Mouse (Mus musculus) limb, embryonic 11.5 days (tissue): ENCODE data around the gene D1Ertd622e. TPM values are rescaled to one million over a fixed set of nuclear protein-coding genes. Genes with fewer than 3 reads are reported as not detected.

Experiments used
- ATAC-seq: fragments of 200-750 bp; cut with Nextera tagmentation; 2 replicates; pipeline ENCODE4 v1.8.0; 2017; ENCODE audit warnings: low read depth; ENCODE audit not compliant: insufficient number of reproducible peaks, low FRiP score, low TSS enrichment
- DNase-seq: peaks from one replicate; pipeline ENCODE4 v3.0.0-alpha.2; 2015; ENCODE audit warnings: low spot score
- H3K27ac ChIP-seq: fragments of 300-500 bp; sonication (generic); replicated peaks from 2 replicates; pipeline ENCODE4 v1.5.1; 2014; ENCODE audit warnings: low read depth, mild to moderate bottlenecking, low read length
- H3K27me3 ChIP-seq: fragments of 300-500 bp; sonication (generic); 2 replicates; pipeline ENCODE4 v1.6.1; 2014; ENCODE audit warnings: mild to moderate bottlenecking, low read length, mixed read lengths; ENCODE audit not compliant: control insufficient read depth, insufficient read depth
- H3K36me3 ChIP-seq: fragments of 300-500 bp; sonication (generic); 2 replicates; pipeline ENCODE4 v1.6.1; 2014; ENCODE audit warnings: mild to moderate bottlenecking, low read length, moderate library complexity, mixed read lengths; ENCODE audit not compliant: control insufficient read depth, insufficient read depth
- H3K4me1 ChIP-seq: fragments of 300-500 bp; sonication (generic); 2 replicates; pipeline ENCODE4 v1.6.1; 2014; ENCODE audit warnings: low read length, mixed read lengths; ENCODE audit not compliant: control insufficient read depth, insufficient read depth
- H3K4me2 ChIP-seq: fragments of 300-500 bp; sonication (generic); 2 replicates; pipeline ENCODE4 v1.6.1; 2014; ENCODE audit warnings: low read depth, mild to moderate bottlenecking, moderate library complexity; ENCODE audit not compliant: severe bottlenecking
- H3K4me3 ChIP-seq: fragments of 300-500 bp; sonication (generic); 2 replicates; pipeline ENCODE4 v1.5.1; 2014; ENCODE audit warnings: low read depth, low read length
- H3K9ac ChIP-seq: fragments of 300-500 bp; sonication (generic); 2 replicates; pipeline ENCODE4 v1.6.1; 2014; ENCODE audit warnings: mild to moderate bottlenecking, low read length
- H3K9me3 ChIP-seq: fragments of 300-500 bp; sonication (generic); 2 replicates; pipeline ENCODE4 v1.6.1; 2016; ENCODE audit warnings: low read length; ENCODE audit not compliant: control insufficient read depth
- WGBS: fragments of 180-500 bp; shearing (Covaris S2); extraction: QIAGEN DNeasy Blood & Tissue Kit; methylation state at CpG from one replicate; pipeline ENCODE4 v1.1.7; 2014; 5-methylcytosine and 5-hydroxymethylcytosine counted together
- polyA plus RNA-seq: library from polyadenylated mRNA; unstranded; fragments of >200 nt; fragmentation: Nextera tagmentation; extraction: Ambion mirVana; gene quantifications from 2 replicates; pipeline ENCODE4 v1.2.1, GENCODE M21; 2014

D1Ertd622e gene
- polyA plus RNA-seq, 1 experiment from 2014 or later, result 14.9 TPM

DNA sequence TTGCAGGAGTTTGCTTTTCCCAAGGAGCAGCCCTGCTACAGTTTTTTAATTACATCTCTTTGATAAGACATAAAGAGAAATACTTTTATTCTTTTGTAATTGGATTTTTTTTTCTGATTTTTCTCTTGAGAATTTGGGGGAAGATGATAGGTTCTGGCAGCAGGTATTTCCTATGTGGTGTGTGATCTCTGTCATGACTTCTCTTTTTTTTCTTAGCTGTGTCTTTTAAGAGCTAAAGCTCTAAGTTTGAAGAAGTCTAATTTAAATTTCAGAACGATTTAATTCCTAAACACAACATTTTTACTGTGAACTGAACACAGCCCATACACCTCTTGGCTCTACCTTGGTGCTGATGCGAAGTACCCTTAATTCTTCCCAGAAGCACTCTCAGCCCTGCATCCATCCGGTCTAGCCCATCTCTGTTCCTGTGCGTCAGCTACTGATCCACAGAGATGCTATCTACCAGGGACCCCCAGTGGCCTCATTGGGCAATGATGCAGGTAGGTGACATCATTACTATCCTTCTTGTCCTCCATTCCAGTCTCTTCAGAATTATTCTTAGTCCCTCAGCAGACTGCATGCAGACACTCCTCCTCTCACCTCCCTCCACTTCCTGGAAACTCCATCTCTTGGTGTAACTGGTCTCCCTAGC lies 14.8 kb upstream of the D1Ertd622e start:
- Histone ChIP-seq H3K9ac (no peak overlapping the region), H3K4me2 (no peak overlapping the region), H3K27ac (no peak overlapping the region), H3K27me3 (no peaks in the 10 kb centered on the region), H3K4me3 (no peak overlapping the region), H3K4me1 (no peaks in the 10 kb centered on the region), H3K9me3 (no peaks in the 10 kb centered on the region), H3K36me3 (no peaks in the 10 kb centered on the region)
- no peak for DNase-seq
- ATAC-seq, result no peak
- WGBS, result 77% methylated on average over 4 of the region's 4 CpGs

DNA sequence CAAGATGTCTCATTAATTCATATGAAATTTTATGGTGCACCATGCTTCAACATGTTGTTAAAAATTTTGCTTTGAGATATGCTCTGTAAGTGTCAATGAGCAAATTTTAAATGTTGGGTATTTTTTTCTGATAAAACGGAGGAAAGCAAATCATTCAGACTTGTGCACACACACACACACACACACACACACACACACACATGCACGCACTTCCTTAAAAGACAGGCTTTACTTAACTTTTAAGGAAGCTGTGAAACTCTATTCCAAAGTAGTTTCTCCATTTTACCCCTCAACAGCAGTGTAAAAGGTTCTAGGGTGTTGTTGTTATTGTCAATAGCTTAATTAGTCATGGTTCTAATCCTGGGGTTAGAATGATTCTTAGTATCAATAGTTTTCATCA lies 14.2 kb upstream of the D1Ertd622e start:
- H3K4me1 ChIP-seq, result no peaks in the 10 kb centered on the region

DNA sequence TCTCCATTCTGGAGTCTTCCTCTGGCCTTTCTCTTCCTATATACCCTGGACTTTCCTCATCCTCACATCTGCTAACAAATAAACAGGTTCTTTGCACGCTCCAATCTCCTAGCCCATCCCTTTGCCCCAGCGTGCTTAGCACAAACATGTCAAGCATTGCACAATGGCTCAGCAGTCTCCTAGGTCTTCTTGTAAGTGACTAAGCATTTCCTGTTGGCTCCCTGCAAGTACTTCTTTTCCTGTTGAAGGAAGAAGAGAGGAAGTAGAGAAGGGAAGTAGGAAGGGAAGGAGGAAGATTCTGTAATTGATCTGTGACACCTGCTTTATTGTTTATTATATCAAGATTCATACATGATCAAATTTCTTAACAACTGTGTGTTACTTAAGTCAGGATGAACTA lies 11.0 kb upstream of the D1Ertd622e start:
- Histone ChIP-seq H3K9ac (no peak overlapping the region), H3K36me3 (no peaks in the 10 kb centered on the region), H3K4me2 (no peak overlapping the region), H3K27ac (no peak overlapping the region), H3K27me3 (no peaks in the 10 kb centered on the region), H3K4me3 (no peak overlapping the region), H3K4me1 (no peaks in the 10 kb centered on the region), H3K9me3 (no peaks in the 10 kb centered on the region)
- ATAC-seq, result no peak
- 76% methylated on average over 2 of the region's 2 CpGs for WGBS
- DNase-seq, result no peak

More for the DNA sequence above, 14.2 kb upstream of the D1Ertd622e start:
- no peak overlapping the region for H3K9ac ChIP-seq
- no peaks in the 10 kb centered on the region for H3K36me3 ChIP-seq
- H3K9me3 ChIP-seq, result no peaks in the 10 kb centered on the region
- no peak overlapping the region for H3K4me3 ChIP-seq
- H3K27me3 ChIP-seq, result no peaks in the 10 kb centered on the region
- 86% methylated on average over 2 of the region's 2 CpGs for WGBS
- H3K4me2 ChIP-seq, result no peak overlapping the region
- DNase-seq (no peak), ATAC-seq (no peak)
- H3K27ac ChIP-seq, result no peak overlapping the region

DNA sequence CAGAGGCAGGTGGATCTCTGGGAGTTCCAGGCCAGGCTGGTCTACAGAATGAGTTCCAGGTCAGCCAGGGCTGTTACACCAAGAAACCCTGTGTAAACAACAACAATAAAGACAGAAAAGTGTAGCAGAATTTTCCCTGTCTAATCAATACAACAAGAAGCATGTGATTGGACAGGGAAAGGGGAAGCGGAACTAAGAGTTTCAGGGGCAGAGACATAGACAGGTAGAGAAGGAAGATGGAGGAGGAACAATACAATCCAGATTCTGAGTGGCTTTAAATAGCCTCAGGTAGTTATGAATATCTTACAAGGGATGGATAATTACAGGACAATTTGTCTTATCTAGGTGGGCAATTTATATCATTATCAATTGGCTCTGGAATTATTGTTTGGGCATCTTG lies 5.4 kb upstream of the D1Ertd622e start:
- no peak for DNase-seq
- WGBS, result 88% methylated on average over 1 of the region's 1 CpGs
- Histone ChIP-seq H3K27ac (no peak overlapping the region), H3K36me3 (no peaks in the 10 kb centered on the region), H3K9ac (no peak overlapping the region), H3K27me3 (no peaks in the 10 kb centered on the region), H3K4me2 (no peak overlapping the region), H3K4me3 (no peak overlapping the region), H3K4me1 (no peaks in the 10 kb centered on the region), H3K9me3 (no peaks in the 10 kb centered on the region)
- no peak for ATAC-seq

DNA sequence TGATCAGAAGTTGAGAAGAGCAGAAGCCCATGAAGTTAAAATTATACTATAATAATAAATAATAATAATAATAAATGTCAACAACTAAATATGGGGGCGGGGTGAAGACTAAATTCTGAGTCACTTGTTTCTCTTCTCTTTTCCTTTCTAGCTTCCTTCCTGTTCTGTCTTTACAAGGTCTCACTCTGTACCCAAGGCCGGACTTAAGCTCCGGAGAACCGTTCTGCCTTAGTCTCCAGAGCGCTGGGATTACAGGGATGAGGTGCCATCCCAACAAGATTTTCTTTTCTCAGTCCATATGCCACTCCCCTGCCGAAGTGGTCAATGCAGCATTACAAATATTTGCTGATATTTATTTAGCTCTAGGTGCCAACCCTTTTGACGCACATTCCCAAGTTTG lies 450 bp upstream of the D1Ertd622e start:
- WGBS, result 20% methylated on average over 7 of the region's 7 CpGs
- H3K4me3 ChIP-seq, result peak overlapping the region; percentile 57
- H3K4me2 ChIP-seq, result peak overlapping the region; percentile 72
- no peaks in the 10 kb centered on the region for H3K27me3 ChIP-seq
- H3K36me3 ChIP-seq, result no peaks in the 10 kb centered on the region
- ATAC-seq (no peak), DNase-seq (no peak)
- no peaks in the 10 kb centered on the region for H3K4me1 ChIP-seq
- H3K9me3 ChIP-seq, result no peaks in the 10 kb centered on the region
- H3K9ac ChIP-seq, result 0 out of 2 replicates have a peak overlapping the region, but pooled peaks have one; percentile 76
- no peak overlapping the region for H3K27ac ChIP-seq

DNA sequence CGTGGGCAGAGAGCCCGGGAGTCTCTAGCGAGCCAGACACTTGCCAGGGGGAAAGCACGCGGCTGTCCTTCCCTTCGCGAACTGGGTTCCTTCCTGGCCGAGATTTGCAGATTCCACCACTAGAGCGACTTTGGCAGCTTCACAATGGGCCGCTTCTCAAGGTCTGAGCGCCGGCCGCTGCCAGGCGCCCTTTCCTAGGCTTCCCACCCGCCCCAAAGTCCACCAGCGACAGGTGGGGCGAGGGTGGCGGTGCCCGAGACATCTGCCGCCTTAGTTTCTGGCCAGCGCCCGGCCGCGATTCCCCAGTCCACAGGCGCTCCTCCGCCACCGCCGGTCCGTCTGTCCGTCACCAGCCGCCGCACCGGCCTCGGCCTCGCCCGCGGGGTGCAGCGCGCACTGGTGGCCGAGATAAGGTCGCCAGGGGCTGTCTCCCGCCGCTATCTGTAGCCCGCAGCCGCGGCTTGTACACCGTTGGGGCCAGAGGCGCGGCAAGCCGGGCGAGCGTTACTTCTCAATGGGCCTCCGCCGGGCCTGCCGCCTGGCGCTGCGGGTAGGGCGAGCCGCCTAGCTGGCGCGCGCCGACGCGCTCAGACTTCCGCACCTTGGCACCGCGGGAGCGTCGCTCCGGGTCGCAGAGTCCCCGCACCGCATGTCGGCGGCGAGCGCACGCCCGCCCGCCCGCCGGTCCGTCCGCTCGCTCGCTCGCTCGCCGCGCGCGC lies 1.0 kb downstream of the D1Ertd622e start:
- WGBS, result under 1% methylated on average over 66 of the region's 93 CpGs
- no peaks in the 10 kb centered on the region for H3K9me3 ChIP-seq
- H3K4me3 ChIP-seq, result peak overlapping the region; percentile 57
- H3K9ac ChIP-seq, result peak overlapping the region; percentile 76
- no peaks in the 10 kb centered on the region for H3K36me3 ChIP-seq
- peak; percentile 67 for DNase-seq
- H3K4me2 ChIP-seq, result peak overlapping the region; percentile 72
- no peaks in the 10 kb centered on the region for H3K27me3 ChIP-seq
- H3K27ac ChIP-seq, result no peak overlapping the region
- H3K4me1 ChIP-seq, result no peaks in the 10 kb centered on the region
- peak; percentile 49 for ATAC-seq

DNA sequence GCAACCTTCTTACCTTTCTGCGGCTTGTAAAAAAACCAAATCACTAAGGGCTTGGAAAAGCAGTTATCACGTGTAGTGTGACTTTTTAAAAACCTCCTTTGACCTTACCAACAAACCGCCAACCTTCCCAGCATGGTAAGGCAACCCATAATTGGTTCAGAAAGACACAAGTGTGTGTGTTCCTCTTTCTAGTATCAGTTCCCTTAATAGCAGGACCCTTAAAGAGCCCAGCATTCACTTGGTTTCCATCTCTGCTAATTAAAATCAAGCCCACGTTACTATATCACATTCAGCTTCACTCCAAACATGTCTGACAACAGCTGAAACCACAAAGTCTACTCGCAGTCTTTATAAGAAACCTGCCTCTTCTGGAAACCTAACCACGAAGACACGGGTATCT lies 2.5 kb downstream of the D1Ertd622e start:
- no peak overlapping the region for H3K4me3 ChIP-seq
- DNase-seq (no peak), ATAC-seq (no peak)

DNA sequence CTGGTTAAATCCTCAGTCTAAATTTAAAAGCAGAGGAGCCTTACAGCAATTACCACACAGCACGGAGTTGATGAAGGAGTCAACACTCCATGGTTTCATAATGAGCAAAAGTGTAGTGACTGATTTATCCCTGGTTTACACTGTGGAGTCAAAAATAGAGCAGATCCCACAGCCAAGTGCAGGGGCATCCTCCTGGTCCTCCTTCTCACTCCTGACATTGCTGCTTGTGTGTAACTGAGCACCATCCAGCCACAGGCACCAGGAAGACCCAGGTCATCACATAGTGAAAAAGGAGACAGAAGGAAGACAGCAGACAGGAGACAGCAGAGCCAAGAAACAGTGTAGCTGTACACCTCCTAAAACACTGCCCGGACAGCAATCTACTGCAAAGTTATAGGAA lies 4.1 kb downstream of the D1Ertd622e start:
- Histone ChIP-seq H3K27ac (no peak overlapping the region), H3K4me3 (no peak overlapping the region), H3K27me3 (no peaks in the 10 kb centered on the region), H3K4me1 (no peaks in the 10 kb centered on the region), H3K36me3 (no peaks in the 10 kb centered on the region), H3K9ac (no peak overlapping the region), H3K4me2 (no peak overlapping the region), H3K9me3 (no peaks in the 10 kb centered on the region)
- ATAC-seq, result no peak
- DNase-seq, result no peak
- WGBS, result 87% methylated on average over 2 of the region's 2 CpGs

More for the DNA sequence above, 2.5 kb downstream of the D1Ertd622e start:
- H3K9me3 ChIP-seq, result no peaks in the 10 kb centered on the region
- 62% methylated on average over 7 of the region's 7 CpGs for WGBS
- H3K9ac ChIP-seq, result no peak overlapping the region
- H3K36me3 ChIP-seq, result no peaks in the 10 kb centered on the region
- peak overlapping the region; percentile 10; the same call in 1 of the 2 replicates for H3K4me2 ChIP-seq
- H3K27ac ChIP-seq, result no peak overlapping the region
- no peaks in the 10 kb centered on the region for H3K27me3 ChIP-seq
- no peaks in the 10 kb centered on the region for H3K4me1 ChIP-seq
